Mouse (Mus musculus) bone marrow macrophage, adult 2 months (primary cell): ENCODE measurements around the gene Lta. TPM values are rescaled to one million over a fixed set of nuclear protein-coding genes. Genes with fewer than 3 reads are reported as not detected.
A peak's percentile ranks its signal among the peaks of the same experiment; 100 is the strongest.

Experiments used
- H3K27ac ChIP-seq: 2 replicates; pipeline ENCODE4 v1.5.1; 2012; ENCODE audit warnings: low read depth, low read length; ENCODE audit not compliant: insufficient read depth
- H3K4me1 ChIP-seq: 2 replicates; pipeline ENCODE4 v1.6.1; 2012; ENCODE audit warnings: low read length; ENCODE audit not compliant: control insufficient read depth, insufficient read depth
- H3K4me3 ChIP-seq: 2 replicates; pipeline ENCODE4 v1.5.1; 2012; ENCODE audit warnings: mild to moderate bottlenecking, low read length, moderate library complexity; ENCODE audit not compliant: insufficient read depth
- CTCF ChIP-seq: IDR thresholded peaks from 2 replicates; pipeline ENCODE4 v1.5.1; 2012; ENCODE audit warnings: low read depth, mild to moderate bottlenecking, low read length, moderate library complexity
- POLR2A ChIP-seq: IDR thresholded peaks from 2 replicates; pipeline ENCODE4 v1.6.1; 2012; ENCODE audit warnings: mild to moderate bottlenecking, low read depth, low read length, borderline replicate concordance
- polyA plus RNA-seq: library from polyadenylated mRNA; stranded (reverse); fragments of >200 nt; gene quantifications from 2 replicates; pipeline ENCODE4 v1.2.4, GENCODE M21; 2012; ENCODE audit not compliant: missing spikeins, insufficient read depth, insufficient read length

Gene Lta
- polyA plus RNA-seq, 1 experiment = not detected

DNA sequence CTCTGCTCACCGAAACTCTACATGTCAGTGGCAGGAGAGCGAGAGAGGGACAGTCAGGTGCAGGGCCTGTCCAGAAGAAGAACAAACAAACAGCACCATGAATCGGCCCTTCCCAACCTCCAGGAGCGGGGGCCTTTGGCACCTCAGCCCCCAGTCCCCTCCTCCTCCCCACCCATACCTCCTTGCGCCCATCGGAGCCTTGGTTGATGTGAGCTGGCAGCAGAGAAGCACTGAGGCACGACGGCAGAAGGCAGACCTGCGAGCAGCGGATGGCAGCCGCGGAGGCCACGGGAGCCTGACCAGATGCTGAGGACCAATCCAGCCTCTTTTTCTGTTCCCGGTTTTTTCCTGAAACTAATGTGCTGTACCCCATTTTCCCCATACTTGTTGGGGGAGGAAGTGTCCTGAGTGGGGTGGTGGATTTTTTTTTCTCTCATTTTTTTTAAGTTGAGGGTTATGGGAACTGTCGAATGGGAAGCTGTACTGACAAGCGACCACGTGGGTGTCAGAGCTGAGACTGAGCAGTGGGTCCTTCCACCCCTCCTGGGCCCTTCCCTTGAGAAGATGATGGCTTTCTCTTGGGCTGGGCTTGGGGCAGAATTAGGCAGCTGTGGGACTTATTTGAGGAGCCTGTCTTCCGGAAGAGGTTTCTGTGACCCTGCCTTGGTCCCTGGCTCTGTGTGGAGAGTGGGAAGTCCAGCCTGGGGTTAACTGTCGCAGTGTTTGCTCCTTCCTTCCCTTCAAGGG is 44.5 kb upstream of the Lta start:
- no peak for TF ChIP-seq CTCF
- no peak for TF ChIP-seq POLR2A
- peaks cover 24% of the 10 kb centered on the region for H3K4me1 ChIP-seq
- H3K27ac ChIP-seq = no peak overlapping the region
- H3K4me3 ChIP-seq = no peak overlapping the region

- Histone ChIP-seq H3K4me3 (no peak overlapping the region), H3K4me1 (peaks cover 30% of the 10 kb centered on the region), H3K27ac (no peak overlapping the region)
- TF ChIP-seq CTCF = no peak
- TF ChIP-seq POLR2A = no peak
Measured at GRCm38 (mm10) chr17:35248986-35249385, 43.8 kb upstream of the Lta start.

GRCm38 (mm10) chr17:35247144-35247543 is 42.0 kb upstream of the Lta start:
- no peak overlapping the region for H3K27ac ChIP-seq
- TF ChIP-seq CTCF (no peak), POLR2A (no peak)
- H3K4me3 ChIP-seq = no peak overlapping the region
- H3K4me1 ChIP-seq = peaks cover 30% of the 10 kb centered on the region

DNA sequence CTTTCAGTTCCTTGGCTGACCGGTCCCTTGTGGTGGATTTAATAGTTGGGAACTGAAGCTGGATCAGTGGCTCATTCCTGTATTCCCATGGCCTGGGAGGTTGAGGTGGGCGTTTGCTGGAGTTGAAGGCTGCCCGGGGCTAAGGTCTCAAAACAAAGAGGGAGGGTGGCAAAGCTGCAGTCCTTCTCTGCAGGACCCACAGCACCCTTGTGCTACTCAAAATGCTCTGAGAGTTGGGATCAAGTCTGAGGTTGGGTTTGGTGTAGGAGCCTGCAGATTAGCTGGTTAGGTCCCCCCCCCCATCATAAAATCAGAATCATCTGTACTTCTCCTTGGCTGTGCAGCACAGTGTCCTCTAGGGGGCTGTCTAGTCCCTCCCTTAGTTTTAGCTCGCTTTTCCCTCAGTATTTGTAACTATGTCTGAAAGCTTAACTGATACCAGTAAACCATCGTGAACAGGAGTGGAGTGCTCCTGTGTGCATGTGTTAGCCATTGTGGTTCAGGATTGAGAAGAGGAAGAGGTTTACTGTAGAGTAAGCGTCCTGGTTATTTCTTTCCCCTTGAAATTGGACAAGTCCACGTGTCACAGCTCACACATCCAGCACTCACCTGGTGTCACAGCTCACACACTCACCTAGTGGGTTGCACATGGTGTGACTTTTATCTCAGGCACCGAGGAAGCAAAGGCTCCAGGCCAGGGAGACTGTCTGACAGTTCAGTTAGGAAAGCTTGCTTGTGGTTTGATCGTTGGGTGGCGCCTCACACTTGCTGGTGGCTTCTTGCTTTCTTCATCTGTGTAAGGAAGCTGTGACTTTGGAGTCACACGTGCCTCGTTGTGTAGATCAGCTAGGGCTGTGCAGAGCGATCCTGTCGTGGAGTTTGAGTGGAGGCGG is 40.8 kb upstream of the Lta start:
- TF ChIP-seq POLR2A = no peak
- no peak for TF ChIP-seq CTCF
- H3K4me1 ChIP-seq = peaks cover 30% of the 10 kb centered on the region
- no peak overlapping the region for H3K4me3 ChIP-seq
- H3K27ac ChIP-seq = no peak overlapping the region

GRCm38 (mm10) chr17:35244999-35245398 is 39.8 kb upstream of the Lta start:
- H3K4me1 ChIP-seq = peaks cover 40% of the 10 kb centered on the region
- no peak for TF ChIP-seq POLR2A
- no peak for TF ChIP-seq CTCF
- 0 out of 2 replicates have a peak overlapping the region, but pooled peaks have one; percentile 2 for H3K4me3 ChIP-seq
- 0 out of 2 replicates have a peak overlapping the region, but pooled peaks have one; percentile 17 for H3K27ac ChIP-seq

DNA sequence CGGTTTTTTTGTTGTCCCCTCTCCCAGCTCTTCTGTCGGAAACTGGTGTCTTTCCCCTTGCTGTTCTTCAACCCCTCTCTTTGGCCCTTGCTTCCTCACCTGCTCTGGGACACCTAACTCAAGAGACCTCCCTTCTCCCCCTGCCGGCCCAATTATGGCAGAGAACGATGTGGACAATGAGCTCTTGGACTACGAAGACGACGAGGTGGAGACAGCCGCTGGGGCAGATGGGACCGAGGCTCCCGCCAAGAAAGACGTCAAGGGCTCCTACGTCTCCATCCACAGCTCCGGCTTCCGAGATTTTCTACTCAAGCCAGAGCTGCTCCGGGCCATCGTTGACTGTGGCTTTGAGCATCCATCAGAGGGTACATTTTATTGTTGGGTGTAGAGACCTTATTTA is 37.9 kb upstream of the Lta start:
- peak overlapping the region; percentile 71 for H3K4me3 ChIP-seq
- TF ChIP-seq CTCF (no peak), POLR2A (no peak)
- H3K4me1 ChIP-seq = peaks cover 44% of the 10 kb centered on the region
- H3K27ac ChIP-seq = peak overlapping the region; percentile 92

- H3K4me3 ChIP-seq = peak overlapping the region; percentile 71
- H3K27ac ChIP-seq = peak overlapping the region; percentile 92
- H3K4me1 ChIP-seq = peaks cover 44% of the 10 kb centered on the region
- peak; percentile 20; the same call in 1 of the 2 replicates for TF ChIP-seq CTCF
- no peak for TF ChIP-seq POLR2A
Measured at GRCm38 (mm10) chr17:35242015-35242941, 37.1 kb upstream of the Lta start.

DNA sequence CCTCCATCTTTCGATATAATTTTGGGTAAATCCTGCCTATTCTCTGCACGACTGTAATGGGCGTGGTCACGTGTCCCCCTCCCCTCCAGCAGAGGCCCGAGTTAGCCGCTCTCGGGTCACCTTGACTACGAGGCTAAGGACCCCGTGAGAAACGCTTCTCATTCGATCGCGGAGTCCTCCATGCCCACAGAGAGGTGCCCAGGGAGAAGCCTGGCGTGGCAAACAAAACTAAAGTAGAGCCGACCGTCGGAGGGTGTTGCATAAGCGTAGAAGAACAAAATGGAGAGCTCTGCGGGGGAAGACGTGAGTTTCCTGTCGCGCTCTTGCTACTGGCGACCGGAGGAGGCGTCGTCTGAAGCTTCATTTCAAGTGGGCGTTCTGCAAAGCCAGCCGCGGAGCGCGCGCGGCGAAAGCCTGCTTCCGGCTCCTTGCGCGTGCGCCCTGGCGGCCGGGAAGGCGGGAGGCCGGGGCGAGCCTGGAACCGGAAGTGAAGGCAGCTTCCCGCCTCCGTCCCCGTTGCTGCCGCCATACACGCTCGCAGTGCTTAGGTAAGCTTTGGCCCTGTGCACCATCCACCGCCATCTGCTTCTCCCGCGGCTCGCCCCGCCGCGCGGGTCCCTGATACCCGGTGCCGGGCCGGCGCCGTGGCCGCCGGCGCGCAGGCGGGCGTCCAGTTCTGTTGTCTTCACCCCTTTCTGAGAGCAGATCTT is 36.3 kb upstream of the Lta start, which contains the start of gene Ddx39b:
Gene Ddx39b, plus strand, starts transcription at position 442 of the 710 bp plus-strand sequence.
- Histone ChIP-seq H3K4me3 (peak within 1 kb of the TSS; percentile 71), H3K27ac (peak within 1 kb of the TSS; percentile 92), H3K4me1 (peaks cover 37% of the 10 kb centered on the region)
- TF ChIP-seq POLR2A (0 out of 2 replicates have a peak, but pooled peaks have one; percentile 53), CTCF (no peak)
